Mouse (Mus musculus): ENCODE results near the gene Plcb1.

Plcb1 gene

GRCm38 (mm10) chr2:135071349-135071748, 285.5 kb downstream of the Plcb1 start:
- in situ Hi-C loops (cut with MboI, MseI), result no loop called here

- in situ Hi-C loops (cut with MboI, MseI), result no loop called here
Measured at GRCm38 (mm10) chr2:135072503-135072902, 286.6 kb downstream of the Plcb1 start.

- in situ Hi-C loops (cut with MboI, MseI), result no loop called here
Measured at GRCm38 (mm10) chr2:135073014-135073413, 287.1 kb downstream of the Plcb1 start.

DNA sequence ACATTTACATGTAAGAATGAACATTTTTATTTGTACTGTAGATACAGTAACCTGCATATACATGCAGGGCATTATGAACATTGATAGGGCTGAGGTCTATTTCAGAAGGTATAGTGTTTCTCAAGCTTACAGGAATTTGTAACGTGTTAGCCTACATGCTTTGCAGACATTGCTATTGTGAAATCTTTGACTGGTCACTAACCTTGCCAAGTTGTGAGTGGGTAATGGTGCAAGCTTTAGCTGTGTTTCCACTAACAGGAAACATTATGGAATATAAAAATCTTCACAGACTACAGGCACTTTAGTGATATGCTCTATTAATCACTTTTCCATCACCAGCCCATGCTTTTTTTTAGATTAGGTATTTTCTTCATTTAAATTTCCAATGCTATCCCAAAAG, 289.5 kb downstream of the Plcb1 start:
- in situ Hi-C loops (cut with MboI, MseI), result no loop called here

DNA sequence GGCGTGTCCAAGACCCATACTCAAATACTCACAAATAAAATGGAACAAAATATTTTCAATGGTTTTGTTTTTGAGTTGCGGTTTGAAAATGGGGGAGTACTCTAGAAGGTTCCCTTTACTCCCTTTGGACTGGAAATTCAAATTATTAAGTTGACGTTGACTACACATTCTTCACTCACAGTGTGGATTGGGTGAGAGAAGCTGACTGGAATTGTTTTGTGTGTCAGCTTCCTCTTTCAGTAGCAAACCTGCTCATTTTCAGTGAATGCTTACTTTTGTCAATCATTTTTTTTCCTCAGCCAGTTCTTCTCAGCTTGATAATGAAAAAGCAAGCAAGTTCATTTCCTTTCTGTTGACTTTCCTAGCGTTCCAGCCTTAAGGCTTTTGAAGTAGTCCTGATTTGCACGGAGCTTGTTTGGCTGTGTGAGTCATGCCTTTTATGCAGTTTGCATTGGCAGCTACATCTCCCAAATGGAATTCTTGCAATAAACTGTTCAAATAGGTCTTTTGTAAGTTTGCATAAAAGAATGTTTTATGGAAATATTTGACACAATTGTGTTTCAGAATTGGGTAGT, 306.8 kb downstream of the Plcb1 start:
- in situ Hi-C loops (cut with MboI, MseI), result no loop called here

DNA sequence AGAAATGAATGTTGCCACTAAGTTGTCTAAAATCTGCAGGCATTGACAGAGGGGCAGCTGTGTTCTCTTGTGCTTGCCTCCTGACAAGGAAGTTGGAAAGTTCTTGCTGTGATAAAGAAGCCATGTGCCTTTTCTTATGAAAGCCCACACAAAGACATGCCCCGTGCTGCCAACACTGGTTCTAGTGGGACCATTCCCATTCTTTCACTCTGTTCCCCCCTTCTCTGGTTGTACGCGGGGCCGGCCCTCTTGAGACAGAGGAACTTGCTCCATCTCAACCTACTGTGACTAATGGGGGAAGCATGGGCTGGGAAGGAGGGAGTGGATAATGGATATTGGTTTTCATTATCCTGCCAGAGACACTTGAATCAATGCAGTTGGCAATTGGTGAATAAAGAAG, 315.4 kb downstream of the Plcb1 start:
- in situ Hi-C loops (cut with MboI, MseI), result no loop called here

GRCm38 (mm10) chr2:135101943-135102342, 316.1 kb downstream of the Plcb1 start:
- in situ Hi-C loops (cut with MboI, MseI), result no loop called here

- in situ Hi-C loops (cut with MboI, MseI), result no loop called here
Measured at GRCm38 (mm10) chr2:135106649-135107048, 320.8 kb downstream of the Plcb1 start.

DNA sequence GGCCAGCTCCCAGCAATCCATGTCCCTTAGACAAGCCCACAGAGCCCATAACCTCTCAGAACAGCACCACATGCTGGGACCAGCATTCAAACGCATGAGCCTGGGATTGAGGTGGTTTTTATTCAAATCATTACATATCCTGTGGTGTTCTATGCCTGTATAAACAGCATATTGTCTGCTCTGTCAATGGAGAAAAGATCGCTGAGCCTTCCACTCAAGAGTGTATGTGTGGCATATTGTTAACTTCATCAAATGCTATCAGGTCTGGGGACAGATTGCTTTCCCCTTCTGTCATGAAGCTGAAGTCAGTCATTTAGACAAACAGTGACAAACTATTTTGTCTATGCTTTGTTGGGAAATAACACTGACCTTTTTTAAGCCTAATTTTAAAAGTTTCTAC, 322.7 kb downstream of the Plcb1 start:
- in situ Hi-C loops (cut with MboI, MseI), result no loop called here

- in situ Hi-C loops (cut with MboI, MseI), result no loop called here
Measured at GRCm38 (mm10) chr2:135114501-135115128, 328.7 kb downstream of the Plcb1 start.

- in situ Hi-C loops (cut with MboI, MseI), result no loop called here
Measured at GRCm38 (mm10) chr2:135123057-135123456, 337.2 kb downstream of the Plcb1 start.

DNA sequence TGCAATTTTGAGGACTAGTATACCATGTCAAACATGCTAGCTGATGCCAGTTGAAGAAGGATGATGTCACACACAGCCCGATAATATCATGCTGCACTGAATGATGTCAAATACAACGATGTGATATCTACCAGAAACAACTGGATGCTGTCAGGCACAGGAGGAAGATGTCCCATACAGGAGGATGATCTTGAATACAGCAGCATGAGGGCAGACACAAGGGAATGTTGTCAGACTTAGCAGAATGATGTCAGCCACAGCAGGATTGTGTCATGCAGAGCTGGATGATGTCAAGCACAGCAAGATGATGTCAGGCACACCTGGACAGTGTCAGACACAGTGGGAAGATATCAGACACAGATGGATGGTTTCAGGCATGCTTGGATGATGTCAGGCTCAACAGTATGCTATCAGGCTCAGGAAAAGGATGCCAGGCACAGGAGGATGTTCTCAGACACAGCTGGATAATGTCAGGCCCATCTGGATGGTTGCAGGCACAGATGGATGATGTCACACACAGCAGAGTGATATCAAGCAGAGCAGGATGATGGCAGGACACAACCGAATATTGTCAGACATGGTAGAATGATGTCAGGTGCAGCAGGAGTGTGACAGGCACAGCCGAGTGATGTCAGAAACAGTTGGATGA, 338.0 kb downstream of the Plcb1 start:
- in situ Hi-C loops (cut with MboI, MseI), result no loop called here

- in situ Hi-C loops (cut with MboI, MseI), result no loop called here
Measured at GRCm38 (mm10) chr2:135140576-135140975, 354.7 kb downstream of the Plcb1 start.

DNA sequence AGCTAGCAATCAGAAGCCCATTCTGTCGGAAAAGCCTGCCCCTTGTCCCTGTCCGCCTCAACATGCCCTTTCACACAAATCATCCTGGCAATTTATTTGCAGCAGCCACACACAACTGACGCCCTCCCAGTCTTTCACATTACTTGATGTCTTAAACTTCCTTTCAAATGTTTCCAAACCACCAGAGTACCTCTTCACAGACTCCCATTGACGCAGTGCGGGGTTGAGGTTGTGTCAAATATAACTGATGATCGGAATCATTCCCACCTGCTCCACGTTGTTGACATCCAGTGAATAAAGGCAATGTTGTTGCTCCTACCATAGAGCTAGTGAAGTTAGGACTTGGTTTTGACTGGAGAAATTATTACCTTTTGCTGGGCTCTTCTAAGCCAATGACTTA, 366.4 kb downstream of the Plcb1 start:
- in situ Hi-C loops (cut with MboI, MseI), result loop anchor here (10.0 kb wide), 1 partner anchor 197 kb away; no protein-coding TSS in a partner anchor

DNA sequence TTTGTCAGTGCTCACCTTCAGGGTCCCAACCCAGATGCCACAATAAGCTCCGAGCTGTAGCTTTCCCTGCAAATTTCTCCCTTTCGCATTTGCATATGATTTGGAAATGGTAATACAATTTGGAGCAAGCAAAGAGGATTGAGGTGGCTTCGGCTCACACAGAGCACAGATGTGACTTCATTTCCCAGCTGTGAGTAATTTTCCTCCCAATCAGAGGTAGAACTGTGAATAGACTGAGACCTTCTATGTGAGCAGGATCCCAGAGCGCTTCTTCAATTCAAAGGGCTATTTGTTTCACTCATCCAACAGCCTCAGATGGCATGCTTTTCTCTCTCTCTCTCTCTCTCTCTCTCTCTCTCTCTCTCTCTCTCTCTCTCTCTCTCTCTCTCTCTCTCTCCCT, 367.4 kb downstream of the Plcb1 start:
- in situ Hi-C loops (cut with MboI, MseI), result loop anchor here (10.0 kb wide), 1 partner anchor 198 kb away; no protein-coding TSS in a partner anchor

DNA sequence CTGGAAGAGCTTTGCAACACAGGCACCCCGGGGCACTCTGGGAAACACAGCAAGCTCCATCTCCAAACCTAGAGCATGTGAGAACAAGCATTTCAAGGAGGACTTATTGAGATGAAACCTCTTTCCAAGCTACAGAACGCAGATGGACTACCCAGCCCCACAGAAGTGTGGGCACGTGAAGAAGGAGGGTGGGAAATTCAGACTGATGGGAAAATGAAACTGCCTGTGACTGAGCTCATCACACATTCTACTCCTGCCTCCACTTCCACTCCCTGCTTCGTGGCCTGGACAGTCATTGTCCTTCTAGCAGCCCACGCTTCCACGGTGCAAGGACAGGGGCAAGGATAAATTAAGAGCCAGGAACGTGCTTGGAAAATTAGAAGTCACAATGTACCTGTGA, 370.2 kb downstream of the Plcb1 start:
- in situ Hi-C loops (cut with MboI, MseI), result loop anchor here (10.0 kb wide), 1 partner anchor 201 kb away; no protein-coding TSS in a partner anchor

DNA sequence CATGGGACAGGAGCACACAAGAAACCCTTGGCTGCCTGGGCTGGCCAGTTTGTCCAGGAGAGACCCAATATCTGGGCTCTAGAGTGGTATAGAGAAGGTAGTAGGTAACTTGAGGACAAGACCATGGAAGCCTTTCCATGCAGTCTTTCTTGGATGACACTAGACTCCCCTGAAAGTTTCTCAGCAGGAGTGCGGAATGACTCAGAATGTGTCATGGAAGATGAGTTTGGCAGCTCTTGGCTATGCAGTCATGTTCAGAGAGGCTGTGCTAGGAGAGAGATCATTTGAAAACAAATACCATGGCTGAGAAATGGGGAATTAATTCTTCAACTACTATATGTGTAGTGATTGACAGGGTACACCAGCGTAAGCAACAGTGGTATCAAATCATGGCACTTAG, 372.1 kb downstream of the Plcb1 start:
- in situ Hi-C loops (cut with MboI, MseI), result loop anchor here (10.0 kb wide), 1 partner anchor 203 kb away; no protein-coding TSS in a partner anchor

GRCm38 (mm10) chr2:135161673-135162072, 375.8 kb downstream of the Plcb1 start:
- in situ Hi-C loops (cut with MboI, MseI), result no loop called here

DNA sequence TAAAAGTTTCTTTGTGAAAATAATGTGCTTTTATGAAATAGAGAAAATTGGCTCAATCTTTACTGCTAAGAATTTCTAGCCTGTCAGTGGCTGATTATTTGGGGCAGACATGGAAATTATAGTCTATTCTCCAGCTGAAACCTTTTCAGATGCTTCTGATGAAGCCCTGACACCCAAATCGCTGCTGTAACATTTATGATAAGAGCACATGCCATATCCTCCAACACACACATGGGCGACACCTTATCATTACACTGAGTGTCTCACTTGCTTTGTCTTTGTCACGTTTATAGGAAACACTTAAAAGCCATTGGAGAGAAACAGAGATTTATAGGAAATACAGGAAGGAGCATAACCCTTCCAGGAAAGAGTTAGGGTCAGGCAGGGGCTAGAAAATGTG, 379.6 kb downstream of the Plcb1 start:
- in situ Hi-C loops (cut with MboI, MseI), result no loop called here

DNA sequence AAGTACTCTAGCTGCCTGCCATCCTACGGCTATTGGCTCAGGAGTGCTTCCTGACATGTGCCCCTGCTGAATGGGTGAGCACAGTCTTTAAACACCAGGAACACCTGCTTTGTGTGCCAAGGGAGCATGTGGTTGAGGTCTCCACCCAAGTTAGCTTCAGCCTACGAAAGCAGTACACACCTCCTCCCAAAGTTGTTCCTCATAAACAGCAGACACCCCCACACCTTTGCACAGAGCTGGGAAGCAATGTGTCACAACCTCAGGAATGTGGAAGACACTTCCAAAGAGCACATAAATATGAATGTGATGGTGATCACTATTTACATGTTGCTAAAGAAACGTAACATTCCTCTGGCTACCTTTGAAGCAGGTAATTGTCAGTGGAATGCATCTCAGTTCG, 389.7 kb downstream of the Plcb1 start:
- in situ Hi-C loops (cut with MboI, MseI), result no loop called here

DNA sequence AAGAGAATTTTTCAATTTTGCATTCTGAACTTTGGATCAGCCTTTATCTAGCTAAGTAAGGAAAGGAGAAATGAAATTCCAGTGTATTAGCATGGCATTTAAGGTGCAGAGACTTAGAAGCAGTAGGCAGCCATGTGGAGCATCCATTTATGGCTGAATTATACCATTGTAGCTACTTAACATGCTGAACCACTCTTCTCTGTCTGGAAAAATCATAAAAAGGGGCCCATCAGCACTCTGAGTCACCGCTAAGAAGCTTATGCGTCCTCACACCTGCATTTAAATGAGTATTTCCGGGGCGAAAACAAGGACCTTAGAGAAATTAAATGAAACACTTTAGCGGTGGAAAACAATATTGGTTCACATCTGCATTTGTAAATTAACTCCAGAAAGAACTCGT, 401.8 kb downstream of the Plcb1 start:
- in situ Hi-C loops (cut with MboI, MseI), result no loop called here

- in situ Hi-C loops (cut with MboI, MseI), result no loop called here
Measured at GRCm38 (mm10) chr2:135200830-135201229, 415.0 kb downstream of the Plcb1 start.

DNA sequence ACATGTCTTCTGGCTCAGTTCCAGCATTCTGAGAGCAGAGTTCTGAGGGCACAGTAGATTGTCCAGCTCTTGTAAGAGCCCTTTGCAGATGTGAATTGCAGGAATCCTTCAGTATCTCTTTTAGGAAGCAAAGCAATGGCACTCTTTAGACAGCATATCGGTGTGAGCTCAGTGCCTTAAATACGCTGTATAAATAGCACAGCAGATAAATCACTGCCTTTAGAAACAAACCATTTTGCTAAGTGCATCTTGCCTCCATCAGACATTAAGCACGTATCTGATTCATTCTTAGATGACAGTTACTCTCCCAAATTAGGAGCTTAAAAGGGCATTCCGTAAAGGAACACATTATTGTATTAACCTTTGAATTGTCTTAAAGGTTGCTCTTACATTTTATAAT, 416.5 kb downstream of the Plcb1 start:
- in situ Hi-C loops (cut with MboI, MseI), result no loop called here
